Mouse (Mus musculus): ENCODE data around the gene Rin2. TPM values are rescaled to one million over a fixed set of nuclear protein-coding genes. Genes with fewer than 3 reads are reported as not detected.
A peak's percentile ranks its signal among the peaks of the same experiment; 100 is the strongest.

Gene Rin2
- polyA plus RNA-seq (2012) = 0.02 and 0.03 TPM in 2 replicates

- Histone ChIP-seq H3K27me3 (ENCODE audit: control insufficient read depth) (peaks cover 20% of the 10 kb centered on the region), H3K4me3 (replicated peaks) (peak within 1 kb of the TSS; percentile 56), H3K36me3 (ENCODE audit: control insufficient read depth) (no peaks in the 10 kb centered on the region), H3K4me1 (ENCODE audit: control insufficient read depth) (peaks cover 10% of the 10 kb centered on the region), H3K9me3 (ENCODE audit: control insufficient read depth, low read length) (peaks cover 3% of the 10 kb centered on the region; the same call in 1 of the 2 replicates)
- no peak for TF ChIP-seq GATA1 (IDR thresholded peaks at IDR 0.05; ENCODE audit: low read length)
- no peak for TF ChIP-seq TAL1 (IDR thresholded peaks at IDR 0.05; ENCODE audit: low read length)
Observed at GRCm38 (mm10) chr2:145675142-145675755, at the start of gene Rin2. Rin2 (plus strand) TSS chr2:145675215.

DNA sequence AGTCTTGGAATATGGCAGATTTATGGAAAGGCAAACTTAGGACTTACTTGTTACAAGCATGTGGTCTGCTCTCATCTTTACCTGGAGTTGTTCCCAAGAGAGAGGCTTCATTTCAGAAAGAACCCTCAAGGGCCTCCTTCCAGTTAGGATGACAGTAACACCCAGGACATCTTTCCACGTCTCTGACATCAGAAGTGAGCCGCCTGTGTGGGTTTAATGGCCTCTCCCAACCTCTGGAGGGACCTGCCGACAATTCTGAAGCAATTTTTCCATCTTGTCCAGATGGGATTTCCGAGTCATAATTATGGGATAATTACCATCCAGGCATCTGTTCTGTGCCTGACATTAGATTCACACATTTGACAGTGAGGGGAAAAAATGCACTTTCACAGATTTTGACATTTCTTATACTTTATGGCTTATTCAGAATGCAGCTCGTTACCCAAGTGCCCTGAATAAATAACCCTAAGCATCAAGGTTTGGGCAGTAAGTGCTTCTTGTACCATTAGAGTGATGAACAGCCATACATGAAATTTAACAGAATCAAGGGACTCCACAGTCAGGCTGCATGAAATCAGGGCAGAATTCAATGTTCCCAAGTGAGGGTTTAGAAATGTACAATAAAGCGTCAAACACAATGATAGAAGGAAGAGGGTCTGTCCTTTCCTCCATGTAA, 43.8 kb upstream of the Rin2 start:
- Histone ChIP-seq H3K36me3 (ENCODE audit: control insufficient read depth) (no peaks in the 10 kb centered on the region), H3K4me1 (ENCODE audit: control insufficient read depth) (no peaks in the 10 kb centered on the region), H3K27me3 (ENCODE audit: control insufficient read depth) (no peaks in the 10 kb centered on the region), H3K9me3 (ENCODE audit: control insufficient read depth, low read length) (no peaks in the 10 kb centered on the region), H3K4me3 (replicated peaks) (no peak overlapping the region)
- TF ChIP-seq TAL1 (IDR thresholded peaks at IDR 0.05; ENCODE audit: low read length) = no peak
- TF ChIP-seq GATA1 (IDR thresholded peaks at IDR 0.05; ENCODE audit: low read length) = no peak

DNA sequence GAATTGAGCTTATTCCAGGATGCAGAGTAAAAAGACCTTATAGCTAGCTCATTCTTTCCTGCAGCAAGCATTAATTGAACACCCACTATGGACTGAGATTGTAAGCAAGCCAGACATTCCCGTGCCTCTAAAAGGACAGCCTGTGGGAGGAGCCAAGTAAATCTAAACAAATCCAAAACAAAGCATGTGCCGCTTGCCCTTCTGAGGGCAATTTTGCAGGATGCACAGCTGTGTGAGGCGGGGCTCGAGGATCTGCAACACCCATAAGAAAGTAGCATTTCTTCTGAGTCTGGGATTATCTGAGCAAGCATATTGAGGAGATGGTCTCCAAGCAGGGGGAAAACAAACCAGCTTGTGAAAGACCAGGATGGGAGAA, 43.2 kb upstream of the Rin2 start:
- Histone ChIP-seq H3K9me3 (ENCODE audit: control insufficient read depth, low read length) (no peaks in the 10 kb centered on the region), H3K4me1 (ENCODE audit: control insufficient read depth) (no peaks in the 10 kb centered on the region), H3K4me3 (replicated peaks) (no peak overlapping the region), H3K27me3 (ENCODE audit: control insufficient read depth) (no peaks in the 10 kb centered on the region), H3K36me3 (ENCODE audit: control insufficient read depth) (no peaks in the 10 kb centered on the region)
- TF ChIP-seq GATA1 (IDR thresholded peaks at IDR 0.05; ENCODE audit: low read length) (no peak), TAL1 (IDR thresholded peaks at IDR 0.05; ENCODE audit: low read length) (no peak)

- Histone ChIP-seq H3K9me3 (ENCODE audit: control insufficient read depth, low read length) (no peaks in the 10 kb centered on the region), H3K27me3 (ENCODE audit: control insufficient read depth) (no peaks in the 10 kb centered on the region), H3K36me3 (ENCODE audit: control insufficient read depth) (no peaks in the 10 kb centered on the region), H3K4me1 (ENCODE audit: control insufficient read depth) (no peaks in the 10 kb centered on the region), H3K4me3 (replicated peaks) (no peak overlapping the region)
- no peak for TF ChIP-seq TAL1 (IDR thresholded peaks at IDR 0.05; ENCODE audit: low read length)
- TF ChIP-seq GATA1 (IDR thresholded peaks at IDR 0.05; ENCODE audit: low read length) = no peak
Observed at GRCm38 (mm10) chr2:145633811-145634210, 41.2 kb upstream of the Rin2 start.

- Histone ChIP-seq H3K4me1 (ENCODE audit: control insufficient read depth) (no peaks in the 10 kb centered on the region), H3K36me3 (ENCODE audit: control insufficient read depth) (no peaks in the 10 kb centered on the region), H3K9me3 (ENCODE audit: control insufficient read depth, low read length) (no peaks in the 10 kb centered on the region), H3K27me3 (ENCODE audit: control insufficient read depth) (no peaks in the 10 kb centered on the region), H3K4me3 (replicated peaks) (no peak overlapping the region)
- TF ChIP-seq TAL1 (IDR thresholded peaks at IDR 0.05; ENCODE audit: low read length) (no peak), GATA1 (IDR thresholded peaks at IDR 0.05; ENCODE audit: low read length) (no peak)
Observed at GRCm38 (mm10) chr2:145640255-145640984, 34.6 kb upstream of the Rin2 start.

DNA sequence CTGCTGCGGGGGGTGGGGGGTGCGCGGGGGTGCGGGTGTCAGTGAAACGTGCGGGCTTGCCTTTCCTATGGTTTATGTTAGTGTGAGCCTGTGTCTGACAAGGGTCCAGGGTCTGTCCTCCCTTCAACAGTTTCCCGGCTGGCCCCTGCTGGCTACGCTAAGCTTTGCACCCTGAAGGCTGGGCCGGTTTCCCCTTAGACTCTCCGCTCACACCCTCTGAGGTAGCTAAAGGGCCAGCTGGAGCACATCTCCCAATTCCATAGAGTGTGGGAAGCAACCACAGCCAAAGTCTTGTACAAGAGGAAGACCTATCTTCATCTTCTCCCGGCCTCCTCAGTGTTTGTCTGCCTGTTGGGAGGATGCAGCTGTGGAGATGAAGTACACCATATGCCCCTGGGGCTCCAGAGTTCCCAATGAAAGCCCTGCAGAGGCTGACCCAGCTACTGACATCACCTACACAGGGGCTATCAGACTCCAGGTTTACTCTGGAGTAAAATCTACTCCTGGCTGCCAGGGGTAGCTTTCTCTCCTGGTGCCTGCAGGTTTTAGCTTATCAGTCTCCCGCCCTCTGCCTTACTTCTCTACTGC, 19.5 kb upstream of the Rin2 start:
- Histone ChIP-seq H3K9me3 (ENCODE audit: control insufficient read depth, low read length) (no peaks in the 10 kb centered on the region), H3K4me3 (replicated peaks) (no peak overlapping the region), H3K4me1 (ENCODE audit: control insufficient read depth) (no peaks in the 10 kb centered on the region), H3K36me3 (ENCODE audit: control insufficient read depth) (no peaks in the 10 kb centered on the region), H3K27me3 (ENCODE audit: control insufficient read depth) (no peaks in the 10 kb centered on the region)
- no peak for TF ChIP-seq GATA1 (IDR thresholded peaks at IDR 0.05; ENCODE audit: low read length)

- no peak overlapping the region for H3K4me3 ChIP-seq (replicated peaks)
- H3K36me3 ChIP-seq (ENCODE audit: control insufficient read depth) = no peaks in the 10 kb centered on the region
- no peak for TF ChIP-seq GATA1 (IDR thresholded peaks at IDR 0.05; ENCODE audit: low read length)
- H3K9me3 ChIP-seq (ENCODE audit: control insufficient read depth, low read length) = no peaks in the 10 kb centered on the region
- H3K27me3 ChIP-seq (ENCODE audit: control insufficient read depth) = no peaks in the 10 kb centered on the region
- no peaks in the 10 kb centered on the region for H3K4me1 ChIP-seq (ENCODE audit: control insufficient read depth)
Observed at GRCm38 (mm10) chr2:145656121-145656520, 18.9 kb upstream of the Rin2 start.

DNA sequence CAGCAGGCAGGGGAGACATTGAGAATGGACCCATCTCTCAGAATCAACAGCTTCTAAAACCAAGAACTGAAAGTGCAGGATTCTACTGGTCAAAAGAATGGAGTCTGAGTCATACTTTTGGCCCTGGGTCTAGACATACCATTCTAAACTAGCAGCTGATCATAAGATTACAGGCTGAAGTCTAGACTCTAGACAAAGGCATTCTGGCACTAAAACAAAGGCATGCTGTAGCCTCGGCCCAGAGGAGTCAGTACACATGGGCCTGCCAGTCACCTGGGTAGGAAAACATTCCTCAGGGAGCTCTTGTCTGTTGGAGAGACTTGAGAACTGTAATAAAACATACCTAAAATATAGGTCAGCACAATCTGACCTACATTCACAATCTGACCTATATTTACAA, 18.3 kb upstream of the Rin2 start:
- H3K4me1 ChIP-seq (ENCODE audit: control insufficient read depth) = no peaks in the 10 kb centered on the region
- no peaks in the 10 kb centered on the region for H3K27me3 ChIP-seq (ENCODE audit: control insufficient read depth)
- TF ChIP-seq GATA1 (IDR thresholded peaks at IDR 0.05; ENCODE audit: low read length) (no peak), TAL1 (IDR thresholded peaks at IDR 0.05; ENCODE audit: low read length) (no peak)
- no peak overlapping the region for H3K4me3 ChIP-seq (replicated peaks)
- no peaks in the 10 kb centered on the region for H3K36me3 ChIP-seq (ENCODE audit: control insufficient read depth)
- H3K9me3 ChIP-seq (ENCODE audit: control insufficient read depth, low read length) = no peaks in the 10 kb centered on the region

DNA sequence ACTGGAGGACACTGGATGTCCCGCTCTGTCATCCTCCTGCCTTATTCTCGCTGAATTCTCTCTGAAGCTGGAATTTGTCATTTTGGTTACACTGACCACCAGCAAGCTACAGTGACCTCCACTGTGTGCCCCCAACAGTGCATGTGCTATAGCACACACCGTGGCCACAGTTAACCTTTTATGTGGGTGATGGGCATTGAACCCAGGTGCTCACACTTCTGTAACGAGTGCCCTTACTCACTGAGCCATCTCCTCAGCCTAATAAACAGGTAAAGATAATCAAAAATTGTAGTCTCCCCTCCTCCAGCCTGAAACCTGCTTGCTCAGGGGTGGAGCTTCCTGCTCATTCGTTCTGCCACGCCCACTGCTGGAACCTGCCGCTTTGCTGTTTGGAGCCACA, 13.8 kb upstream of the Rin2 start:
- Histone ChIP-seq H3K4me3 (replicated peaks) (no peak overlapping the region), H3K9me3 (ENCODE audit: control insufficient read depth, low read length) (no peaks in the 10 kb centered on the region), H3K27me3 (ENCODE audit: control insufficient read depth) (no peaks in the 10 kb centered on the region), H3K4me1 (ENCODE audit: control insufficient read depth) (no peaks in the 10 kb centered on the region), H3K36me3 (ENCODE audit: control insufficient read depth) (no peaks in the 10 kb centered on the region)
- TF ChIP-seq TAL1 (IDR thresholded peaks at IDR 0.05; ENCODE audit: low read length) (no peak), GATA1 (IDR thresholded peaks at IDR 0.05; ENCODE audit: low read length) (no peak)
